In genomic region chr9:118975758-118976157, GRCm38 (mm10) we compare ENCODE assay signal across 10 mouse cellular contexts. TPM values are rescaled to one million over a fixed set of nuclear protein-coding genes. Genes with fewer than 3 reads are reported as not detected.
A peak's percentile ranks its signal among the peaks of the same experiment; 100 is the strongest.
DNase-seq lines count a peak whose midpoint lies in the region; ATAC-seq and TF ChIP-seq lines count a peak whose summit lies in the region.
"Had no signal": no experiment of that assay in that cellular context is flagged by ENCODE, and none has a peak within 500 bp of the region (broad histone marks: within the 10 kb centered on the region; RNA-seq: fewer than 3 reads in every experiment).

No protein-coding gene starts in this region.

- H3K27me3 ChIP-seq in embryonic facial prominence, embryonic 14.5 days (replicated peaks; ENCODE audit: control insufficient read depth, insufficient read depth, low read length): no peaks in the 10 kb centered on the region
- H3K27me3 ChIP-seq in limb, embryonic 10.5 days (ENCODE audit: low read depth, poor library complexity, severe bottlenecking): no peaks in the 10 kb centered on the region

- no peaks in the 10 kb centered on the region for H3K9me3 ChIP-seq in embryonic facial prominence, embryonic 14.5 days (ENCODE audit: control insufficient read depth, low read length)
- no peaks in the 10 kb centered on the region for H3K9me3 ChIP-seq in limb, embryonic 10.5 days (replicated peaks)

- H3K4me1 ChIP-seq in embryonic facial prominence, embryonic 14.5 days (ENCODE audit: control insufficient read depth, insufficient read depth, low read length): peaks cover 36% of the 10 kb centered on the region
- peaks cover 72% of the 10 kb centered on the region for H3K4me1 ChIP-seq in limb, embryonic 10.5 days

- H3K36me3 ChIP-seq in embryonic facial prominence, embryonic 14.5 days (ENCODE audit: control insufficient read depth, insufficient read depth, low read length): no peaks in the 10 kb centered on the region
- peaks cover 11% of the 10 kb centered on the region; the same call in 1 of the 2 replicates for H3K36me3 ChIP-seq in limb, embryonic 10.5 days

- no peak overlapping the region for H3K9ac ChIP-seq in embryonic facial prominence, embryonic 14.5 days (ENCODE audit: low read depth, low read length)

- no peak overlapping the region; the same call in 1 of the 2 replicates for H3K4me2 ChIP-seq in embryonic facial prominence, embryonic 14.5 days (ENCODE audit: low read depth, low read length)

- ATAC-seq in embryonic facial prominence, embryonic 14.5 days (ENCODE audit: low read depth): no peak

- DNase-seq in gastrocnemius, adult 18-20 months (ENCODE audit: low spot score): peak; percentile 23
- DNase-seq in gastrocnemius, postnatal 10 days: no peak
- no peak for DNase-seq in left cerebral cortex, adult 2 months (ENCODE audit: extremely low spot score in 1 of 2, low spot score in 2 of 2)
- no peak for DNase-seq in left cerebral cortex, adult 18-20 months (ENCODE audit: low spot score in 2 of 2)
- no peak for DNase-seq in embryonic facial prominence, embryonic 14.5 days (ENCODE audit: low spot score)
- DNase-seq in limb, embryonic 10.5 days (ENCODE audit: low spot score): no peak
- no peak for DNase-seq in retina, postnatal 1 day
- DNase-seq in left cerebral cortex, postnatal 14 days (ENCODE audit: low spot score in 2 of 2): no peak
- DNase-seq: adrenal gland, postnatal 25 days; liver had no signal

- peak overlapping the region; percentile 28; the same call in 1 of the 2 replicates for H3K27ac ChIP-seq in left cerebral cortex, adult 2 months
- peak overlapping the region; percentile 56; the same call in 1 of the 2 replicates for H3K27ac ChIP-seq in embryonic facial prominence, embryonic 14.5 days (replicated peaks; ENCODE audit: low read depth, low read length)
- H3K27ac ChIP-seq in limb, embryonic 10.5 days: peak overlapping the region; percentile 80

- no peak for TF ChIP-seq CTCF in left cerebral cortex, adult 2 months (IDR thresholded peaks at IDR 0.05)

- intact Hi-C loops in left cerebral cortex, adult 2 months (cut with DNase I): no loop called here
- intact Hi-C loops in left cerebral cortex, postnatal 14 days (cut with DNase I): no loop called here

- WGBS in embryonic facial prominence, embryonic 14.5 days: 58% methylated on average over 8 of the region's 9 CpGs
- WGBS in limb, embryonic 10.5 days: 57% methylated on average over 9 of the region's 9 CpGs

- no peak overlapping the region for H3K4me3 ChIP-seq in left cerebral cortex, adult 2 months
- no peak overlapping the region for H3K4me3 ChIP-seq in embryonic facial prominence, embryonic 14.5 days (ENCODE audit: low read depth, low read length)
- H3K4me3 ChIP-seq in limb, embryonic 10.5 days: no peak overlapping the region

RNA-seq across cellular contexts. Expression of gene Ctdspl, which starts 49.5 kb away (rescaled TPM):
- total RNA-seq in gastrocnemius, adult 18-20 months (2021): 1 to 10 TPM; 3.0 to 3.7 TPM
- 10 to 100 TPM; 14.5 to 14.6 TPM for total RNA-seq in gastrocnemius, postnatal 10 days (2021)
- 10 to 100 TPM; 33.9 to 37.5 TPM for total RNA-seq in left cerebral cortex, adult 2 months (2021)
- total RNA-seq in left cerebral cortex, adult 18-20 months (2021): 10 to 100 TPM; 34.4 to 35.5 TPM
- polyA plus RNA-seq in embryonic facial prominence, embryonic 14.5 days (2014; fragmentation: Nextera tagmentation; extraction: Ambion mirVana): 17.7 and 17.8 TPM in 2 replicates
- polyA plus RNA-seq in limb, embryonic 10.5 days (2016; fragmentation: Nextera tagmentation; extraction: Ambion mirVana): 8.8 and 11.6 TPM in 2 replicates
- 10 to 100 TPM; 31.5 to 36.6 TPM for total RNA-seq in left cerebral cortex, postnatal 14 days (2021)

Comparison
In these comparisons a context has a peak if more than half of its experiments do, and no peak if none do; other contexts are left out.
1. H3K27ac ChIP-seq: peak in every context shown above with its lines; median percentile 80 in limb, embryonic 10.5 days; 56 in embryonic facial prominence, embryonic 14.5 days; 28 in left cerebral cortex, adult 2 months.